In genomic region chr3:88440500-88441381, GRCm38 (mm10) we compare ENCODE assay signal across 8 mouse cellular contexts. TPM values are rescaled to one million over a fixed set of nuclear protein-coding genes. Genes with fewer than 3 reads are reported as not detected.
DNase-seq lines count a peak whose midpoint lies in the region; ATAC-seq and TF ChIP-seq lines count a peak whose summit lies in the region.

No protein-coding gene starts in this region.

- intact Hi-C loops in gastrocnemius, postnatal 14 days (cut with DNase I; ENCODE audit: low total_unique reads) = no loop called here

- WGBS in spleen, adult 2 months = 13% methylated on average over 27 of the region's 27 CpGs
- WGBS in heart, embryonic 14.5 days = 16% methylated on average over 27 of the region's 27 CpGs
- 16% methylated on average over 27 of the region's 27 CpGs for WGBS in kidney, postnatal 0 days

- H3K27ac ChIP-seq in spleen, adult 2 months (ENCODE audit: insufficient read depth, low read length) = no peak overlapping the region
- no peak overlapping the region for H3K27ac ChIP-seq in heart, embryonic 14.5 days (replicated peaks in 1 of 2; ENCODE audit: control insufficient read depth in 1 of 2, insufficient read depth in 1 of 2, low read depth in 2 of 2, low read length in 2 of 2)
- H3K27ac ChIP-seq in kidney, postnatal 0 days = 0 out of 2 replicates have a peak overlapping the region, but pooled peaks have one; percentile 15

- H3K9me3 ChIP-seq in heart, embryonic 14.5 days (ENCODE audit: control insufficient read depth, low read length) = no peaks in the 10 kb centered on the region
- no peaks in the 10 kb centered on the region for H3K9me3 ChIP-seq in kidney, postnatal 0 days (replicated peaks; ENCODE audit: low read length)

- peak overlapping the region; percentile 61 for H3K9ac ChIP-seq in heart, embryonic 14.5 days (ENCODE audit: low read length)
- no peak overlapping the region for H3K9ac ChIP-seq in kidney, postnatal 0 days (ENCODE audit: low read depth, low read length)

- DNase-seq in spleen, adult 2 months (ENCODE audit: low read depth in 1 of 2, low spot score in 2 of 2) = peak; percentile 45 to 51
- no peak for DNase-seq in spleen, adult 12 weeks (ENCODE audit: low spot score)
- peak; percentile 54 for DNase-seq in c-Kit-positive CD71-negative TER-119-negative erythroid progenitor cells, embryonic 14.5 days (ENCODE audit: low read depth)
- peak; percentile 78 for DNase-seq in kidney, postnatal 0 days (ENCODE audit: low spot score)
- DNase-seq in lung, postnatal 25 days (ENCODE audit: low spot score) = peak; percentile 32
- DNase-seq in right cerebral cortex, postnatal 14 days = peak; percentile 49
- no peak for DNase-seq in gastrocnemius, postnatal 14 days

- peak overlapping the region; percentile 60 for H3K4me2 ChIP-seq in heart, embryonic 14.5 days (ENCODE audit: low read length)
- H3K4me2 ChIP-seq in kidney, postnatal 0 days (ENCODE audit: low read length) = peak overlapping the region; percentile 38

- no peaks in the 10 kb centered on the region for H3K27me3 ChIP-seq in spleen, adult 2 months (ENCODE audit: control insufficient read depth, insufficient read depth, low read length)
- no peaks in the 10 kb centered on the region for H3K27me3 ChIP-seq in heart, embryonic 14.5 days (ENCODE audit: control insufficient read depth, insufficient read depth, low read length)
- no peaks in the 10 kb centered on the region for H3K27me3 ChIP-seq in kidney, postnatal 0 days (ENCODE audit: insufficient read depth, low read length)

- no peak for ATAC-seq in heart, embryonic 14.5 days (ENCODE audit: insufficient number of reproducible peaks, insufficient read depth, low FRiP score, low read depth)
- ATAC-seq in kidney, postnatal 0 days (replicated peaks; ENCODE audit: low FRiP score, low read depth) = no peak

- H3K4me1 ChIP-seq in spleen, adult 2 months (ENCODE audit: control insufficient read depth, insufficient read depth, insufficient read length) = peaks cover 3% of the 10 kb centered on the region; the same call in 1 of the 2 replicates
- H3K4me1 ChIP-seq in heart, embryonic 14.5 days (ENCODE audit: control insufficient read depth in 2 of 2, insufficient read depth in 2 of 2, low read length in 2 of 2) = peaks cover 20 to 32% of the 10 kb centered on the region in 2 experiments
- H3K4me1 ChIP-seq in kidney, postnatal 0 days (replicated peaks; ENCODE audit: insufficient read depth, low read length) = peaks cover 19% of the 10 kb centered on the region

- H3K4me3 ChIP-seq in spleen, adult 2 months (ENCODE audit: extremely low read depth, insufficient read depth, insufficient read length) = peak overlapping the region; percentile 54
- H3K4me3 ChIP-seq in heart, embryonic 14.5 days (ENCODE audit: control insufficient read depth in 1 of 2, insufficient read depth in 1 of 2, low read depth in 1 of 2, low read length in 2 of 2) = peak overlapping the region; percentile 31 to 34
- no peak overlapping the region for H3K4me3 ChIP-seq in kidney, postnatal 0 days (replicated peaks; ENCODE audit: low read depth, low read length)

- no peak for TF ChIP-seq POLR2A in spleen, adult 2 months (IDR thresholded peaks at IDR 0.05; ENCODE audit: low read depth, low read length)

- H3K36me3 ChIP-seq in spleen, adult 2 months (ENCODE audit: control insufficient read depth, insufficient read depth, low read length) = no peaks in the 10 kb centered on the region
- no peaks in the 10 kb centered on the region for H3K36me3 ChIP-seq in heart, embryonic 14.5 days (ENCODE audit: control insufficient read depth, insufficient read depth, low read length)
- 0 out of 2 replicates have a peak, but pooled peaks cover 4% of the 10 kb centered on the region for H3K36me3 ChIP-seq in kidney, postnatal 0 days (ENCODE audit: insufficient read depth, low read length)

- peak; percentile 43; the same call in 1 of the 2 replicates for TF ChIP-seq CTCF in spleen, adult 2 months (IDR thresholded peaks at IDR 0.05; ENCODE audit: extremely low read depth, insufficient read depth, insufficient read length, insufficient replicate concordance)
- peak; percentile 72 for TF ChIP-seq CTCF in kidney, postnatal 0 days (IDR thresholded peaks at IDR 0.05; ENCODE audit: low read depth)

RNA-seq across cellular contexts. Expression of gene Slc25a44, which starts 15.8 kb away (rescaled TPM):
- 13.9 and 17.1 TPM in 2 replicates for polyA plus RNA-seq in spleen, adult 2 months (2012; rRNA removed)
- 12.3 and 14.3 TPM in 2 replicates for polyA plus RNA-seq in heart, embryonic 14.5 days (2014; fragmentation: Nextera tagmentation; extraction: Ambion mirVana)
- 17.1 and 17.7 TPM in 2 replicates for polyA plus RNA-seq in kidney, postnatal 0 days (2015; fragmentation: Nextera tagmentation; extraction: Ambion mirVana)
- 10 to 100 TPM; 11.4 to 11.9 TPM for total RNA-seq in gastrocnemius, postnatal 14 days (2021)

RNA-seq across cellular contexts. Expression of gene Sema4a, which starts 20.2 kb away (rescaled TPM):
- 54.3 and 67.0 TPM in 2 replicates for polyA plus RNA-seq in spleen, adult 2 months (2012; rRNA removed)
- 0.94 and 1.4 TPM in 2 replicates for polyA plus RNA-seq in heart, embryonic 14.5 days (2014; fragmentation: Nextera tagmentation; extraction: Ambion mirVana)
- polyA plus RNA-seq in kidney, postnatal 0 days (2015; fragmentation: Nextera tagmentation; extraction: Ambion mirVana) = 32.6 and 33.3 TPM in 2 replicates
- total RNA-seq in gastrocnemius, postnatal 14 days (2021) = 1 to 10 TPM; 2.1 to 2.2 TPM

RNA-seq across cellular contexts. Expression of gene Pmf1, which starts 30.6 kb away (rescaled TPM):
- polyA plus RNA-seq in spleen, adult 2 months (2012; rRNA removed) = 67.6 and 105 TPM in 2 replicates
- polyA plus RNA-seq in heart, embryonic 14.5 days (2014; fragmentation: Nextera tagmentation; extraction: Ambion mirVana) = 94.3 and 95.5 TPM in 2 replicates
- 97.5 and 107 TPM in 2 replicates for polyA plus RNA-seq in kidney, postnatal 0 days (2015; fragmentation: Nextera tagmentation; extraction: Ambion mirVana)
- 10 to 100 TPM; 30.1 to 31.9 TPM for total RNA-seq in gastrocnemius, postnatal 14 days (2021)

RNA-seq across cellular contexts. Expression of gene Bglap, which starts 56.5 kb away (rescaled TPM):
- 0.41 and 0.43 TPM in 2 replicates for polyA plus RNA-seq in spleen, adult 2 months (2012; rRNA removed)
- not detected in 2 replicates for polyA plus RNA-seq in heart, embryonic 14.5 days (2014; fragmentation: Nextera tagmentation; extraction: Ambion mirVana)
- not detected in 2 replicates for polyA plus RNA-seq in kidney, postnatal 0 days (2015; fragmentation: Nextera tagmentation; extraction: Ambion mirVana)
- not detected for total RNA-seq in gastrocnemius, postnatal 14 days (2021)

Comparison
In these comparisons a context has a peak if more than half of its experiments do, and no peak if none do; other contexts are left out.
1. DNase-seq: peak in spleen, adult 2 months (2 of 2), c-Kit-positive CD71-negative TER-119-negative erythroid progenitor cells, embryonic 14.5 days (single experiment), kidney, postnatal 0 days (single experiment), lung, postnatal 25 days (single experiment) and right cerebral cortex, postnatal 14 days (single experiment); none in spleen, adult 12 weeks (single experiment) and gastrocnemius, postnatal 14 days (single experiment).
2. RNA of gene Sema4a, which starts 20.2 kb away (polyA plus RNA-seq): 54.3 to 67.0 TPM in spleen, adult 2 months and 32.6 to 33.3 TPM in kidney, postnatal 0 days; 0.94 to 1.4 TPM in heart, embryonic 14.5 days; every median in the first group is over 10 times any median in the second.